Mouse (Mus musculus): ENCODE data around the gene Prpf39. TPM values are rescaled to one million over a fixed set of nuclear protein-coding genes. Genes with fewer than 3 reads are reported as not detected.

The Prpf39 gene
- polyA plus RNA-seq, 2 experiments from 2014 or later = 99.3 to 103 TPM

Other genes starting within 250 kb of the Prpf39 start
- under 1 TPM; 0.66 to 0.92 TPM for gene Gm527, start 118.4 kb upstream of the Prpf39 start, polyA plus RNA-seq (2017; shearing (Covaris generic))
- 10 to 100 TPM; 27.5 to 31.9 TPM for gene Klhl28, start 70.8 kb upstream of the Prpf39 start, polyA plus RNA-seq (2017; shearing (Covaris generic))
- 10 to 100 TPM; 21.0 to 23.1 TPM for gene Togaram1, start 70.5 kb upstream of the Prpf39 start, polyA plus RNA-seq (2017; shearing (Covaris generic))
- gene Fkbp3, start 37.7 kb downstream of the Prpf39 start, polyA plus RNA-seq (2017; shearing (Covaris generic)) = 100 to 1,000 TPM; 267 to 332 TPM
- 1 to 10 TPM; 3.6 to 6.6 TPM for gene Fancm, start 39.3 kb downstream of the Prpf39 start, polyA plus RNA-seq (2017; shearing (Covaris generic))
- 1 to 10 TPM; 5.6 to 6.4 TPM for gene Mis18bp1, start 136.3 kb downstream of the Prpf39 start, polyA plus RNA-seq (2017; shearing (Covaris generic))
- gene Wdr20rt, start 189.2 kb downstream of the Prpf39 start, polyA plus RNA-seq (2017; shearing (Covaris generic)) = not detected